Mouse (Mus musculus) urinary bladder, postnatal 0 days (tissue): ENCODE data around the gene Haao. TPM values are rescaled to one million over a fixed set of nuclear protein-coding genes. Genes with fewer than 3 reads are reported as not detected.

ENCODE experiments used
- polyA plus RNA-seq: library from polyadenylated mRNA; unstranded; fragments of >200 nt; fragmentation: Nextera tagmentation; extraction: Ambion mirVana; gene quantifications from 2 replicates; pipeline ENCODE4 v1.2.1, GENCODE M21; 2015

Haao gene
- 0.18 and 0.19 TPM in 2 replicates for polyA plus RNA-seq

GRCm38 (mm10) chr17:83847815-83848214, at the start of gene Haao:
Gene Haao (minus strand): TSS chr17:83847963.

Other genes with a start within 250 kb of the Haao start
- not detected in 2 replicates for gene Kcng3, start 216.1 kb downstream of the Haao start, polyA plus RNA-seq
- gene Mta3, start 141.8 kb downstream of the Haao start, polyA plus RNA-seq: 41.0 and 48.8 TPM in 2 replicates